Mouse (Mus musculus) embryonic facial prominence, embryonic 13.5 days (tissue): Measurements from ENCODE around the gene Crebl2. TPM values are rescaled to one million over a fixed set of nuclear protein-coding genes. Genes with fewer than 3 reads are reported as not detected.

ENCODE experiments used
- ATAC-seq: fragments of 200-750 bp; cut with Nextera tagmentation; 2 replicates; pipeline ENCODE4 v1.8.0; 2017; ENCODE audit warnings: low read depth; ENCODE audit not compliant: insufficient number of reproducible peaks, insufficient read depth, low FRiP score, low TSS enrichment
- H3K27ac ChIP-seq: fragments of 300-500 bp; sonication (generic); 2 replicates; pipeline ENCODE4 v1.5.1; 2015; ENCODE audit warnings: moderate library complexity, mild to moderate bottlenecking, inconsistent platforms
- H3K27me3 ChIP-seq: fragments of 300-500 bp; sonication (generic); 2 replicates; pipeline ENCODE4 v1.6.1; 2015; ENCODE audit warnings: mild to moderate bottlenecking, inconsistent platforms
- H3K36me3 ChIP-seq: fragments of 300-500 bp; sonication (generic); 2 replicates; pipeline ENCODE4 v1.6.1; 2015; ENCODE audit warnings: mild to moderate bottlenecking, inconsistent platforms
- H3K4me1 ChIP-seq: fragments of 300-500 bp; sonication (generic); 2 replicates; pipeline ENCODE4 v1.6.1; 2015; ENCODE audit warnings: inconsistent platforms
- H3K4me2 ChIP-seq: fragments of 300-500 bp; sonication (generic); 2 replicates; pipeline ENCODE4 v1.6.1; 2015; ENCODE audit warnings: moderate library complexity, mild to moderate bottlenecking, inconsistent platforms
- H3K4me3 ChIP-seq: fragments of 300-500 bp; sonication (generic); 2 replicates; pipeline ENCODE4 v1.5.1; 2015; ENCODE audit warnings: mild to moderate bottlenecking, inconsistent platforms
- H3K9ac ChIP-seq: fragments of 300-500 bp; sonication (generic); 2 replicates; pipeline ENCODE4 v1.6.1; 2015; ENCODE audit warnings: mild to moderate bottlenecking, inconsistent platforms
- H3K9me3 ChIP-seq: fragments of 300-500 bp; sonication (generic); 2 replicates; pipeline ENCODE4 v1.6.1; 2016; ENCODE audit warnings: inconsistent platforms
- WGBS: fragments of 180-500 bp; shearing (Covaris S2); methylation state at CpG from one replicate; pipeline ENCODE4 v1.1.7; 2015; ENCODE audit warnings: mixed read lengths; 5-methylcytosine and 5-hydroxymethylcytosine counted together
- polyA plus RNA-seq: library from polyadenylated mRNA; unstranded; fragments of >200 nt; fragmentation: Nextera tagmentation; extraction: Ambion mirVana; gene quantifications from 2 replicates; pipeline ENCODE4 v1.2.1, GENCODE M21; 2015

Gene Crebl2
- polyA plus RNA-seq, 1 experiment from 2014 or later: 3.2 TPM

DNA sequence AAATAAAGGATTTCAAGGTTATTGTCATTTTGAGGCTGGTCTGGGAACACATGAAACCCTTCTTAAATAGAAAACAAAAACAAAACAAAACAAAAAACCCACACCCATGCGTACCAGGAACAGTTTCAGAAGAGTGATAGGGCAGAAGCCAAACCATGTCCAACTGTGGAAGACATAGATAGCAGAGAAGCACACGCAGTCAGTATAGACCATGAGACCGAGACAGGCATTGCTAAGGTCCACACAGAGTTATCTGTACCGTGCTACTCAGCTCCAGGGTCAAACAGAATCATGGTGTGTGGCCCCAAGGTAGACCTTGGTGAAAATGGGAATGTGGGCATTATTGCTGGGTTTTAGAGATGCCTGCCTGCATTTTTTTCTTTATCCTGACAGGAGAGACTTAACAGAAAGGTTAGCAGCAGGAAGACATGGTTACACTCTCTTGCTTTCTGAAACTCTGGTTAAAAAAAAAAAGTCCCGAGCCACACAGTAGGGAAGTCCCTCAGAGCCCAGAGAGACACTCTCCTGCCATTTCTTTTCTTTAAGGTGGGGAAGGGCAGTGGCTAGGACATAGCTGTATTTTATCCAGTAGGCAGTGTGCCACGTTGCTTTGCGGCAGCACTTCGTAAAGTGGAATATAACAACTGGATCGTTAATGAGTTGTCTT lies 4.8 kb downstream of the Crebl2 start:
- 76% methylated on average over 9 of the region's 9 CpGs for WGBS
- H3K27ac ChIP-seq: no peak overlapping the region
- no peak overlapping the region for H3K4me2 ChIP-seq
- H3K9ac ChIP-seq: no peak overlapping the region
- no peaks in the 10 kb centered on the region for H3K27me3 ChIP-seq
- no peaks in the 10 kb centered on the region for H3K4me1 ChIP-seq
- H3K4me3 ChIP-seq: no peak overlapping the region
- no peak for ATAC-seq
- no peaks in the 10 kb centered on the region for H3K36me3 ChIP-seq
- H3K9me3 ChIP-seq: no peaks in the 10 kb centered on the region

DNA sequence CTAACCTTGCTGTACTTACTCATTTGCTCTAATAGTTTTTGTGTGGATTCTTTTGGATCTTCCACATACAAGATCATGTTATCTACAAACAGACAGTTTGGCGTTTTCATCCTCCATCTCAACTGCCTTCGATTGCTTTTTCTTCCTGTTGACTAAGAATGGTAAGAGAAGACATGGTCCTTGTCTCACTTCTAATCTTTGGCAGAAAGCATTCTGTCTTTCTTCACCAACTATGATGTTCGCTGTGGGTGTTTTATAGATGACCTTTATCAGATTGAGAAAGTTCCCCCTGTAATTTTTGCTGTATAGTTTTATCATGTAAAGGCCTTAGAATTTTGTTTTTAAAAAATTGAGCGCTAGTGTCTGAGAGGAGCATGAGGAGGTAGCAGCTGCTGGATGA lies 8.2 kb downstream of the Crebl2 start:
- H3K4me2 ChIP-seq: no peak overlapping the region
- H3K36me3 ChIP-seq: no peaks in the 10 kb centered on the region
- no peaks in the 10 kb centered on the region for H3K4me1 ChIP-seq
- no peaks in the 10 kb centered on the region for H3K9me3 ChIP-seq
- H3K27me3 ChIP-seq: no peaks in the 10 kb centered on the region
- H3K9ac ChIP-seq: no peak overlapping the region
- no peak for ATAC-seq
- no peak overlapping the region for H3K27ac ChIP-seq
- 87% methylated on average over 4 of the region's 4 CpGs for WGBS
- H3K4me3 ChIP-seq: no peak overlapping the region

DNA sequence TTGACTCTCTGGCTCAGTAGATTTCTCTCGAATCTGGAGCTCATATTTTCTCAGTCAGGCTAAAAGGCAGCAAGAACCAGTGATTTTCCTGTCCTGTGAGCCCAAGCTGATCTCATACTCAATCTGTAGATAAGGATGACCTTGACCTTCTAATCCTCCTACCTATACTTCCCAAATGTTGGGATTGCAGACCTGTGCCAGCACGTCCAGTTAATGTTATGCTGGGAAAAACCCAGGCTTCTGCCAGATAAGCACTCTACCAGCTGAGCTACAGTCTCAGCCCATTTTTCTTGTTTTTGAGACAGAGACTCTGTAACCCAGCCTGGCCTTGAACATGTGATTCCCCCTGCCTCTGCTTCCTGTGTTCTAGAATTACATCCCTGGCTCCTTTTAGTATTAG lies 10.4 kb downstream of the Crebl2 start:
- Histone ChIP-seq H3K27ac (no peak overlapping the region), H3K9me3 (no peaks in the 10 kb centered on the region), H3K36me3 (no peaks in the 10 kb centered on the region), H3K9ac (no peak overlapping the region), H3K27me3 (no peaks in the 10 kb centered on the region), H3K4me3 (no peak overlapping the region), H3K4me2 (no peak overlapping the region), H3K4me1 (no peaks in the 10 kb centered on the region)
- 76% methylated on average over 2 of the region's 2 CpGs for WGBS
- ATAC-seq: no peak

DNA sequence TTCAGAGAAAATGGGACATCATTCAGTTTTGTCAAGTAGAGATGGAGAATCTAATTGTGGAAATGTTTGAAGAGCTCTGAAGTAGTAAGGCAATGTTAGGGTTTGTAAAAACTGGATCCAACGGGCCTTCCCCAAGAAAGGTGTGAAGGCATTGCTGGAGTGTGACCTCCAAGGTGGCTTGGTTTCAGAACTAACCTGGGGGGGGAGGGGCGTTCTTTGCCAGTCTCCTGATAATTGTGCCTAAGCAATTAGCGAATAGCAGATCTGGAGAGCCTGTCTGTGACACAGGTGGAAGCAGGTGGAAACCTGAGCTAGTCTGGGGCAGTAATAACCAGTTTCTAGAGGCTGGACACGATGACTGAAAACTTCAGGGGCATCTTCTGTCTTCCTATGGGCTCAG lies 15.8 kb downstream of the Crebl2 start:
- WGBS: 72% methylated on average over 4 of the region's 4 CpGs

DNA sequence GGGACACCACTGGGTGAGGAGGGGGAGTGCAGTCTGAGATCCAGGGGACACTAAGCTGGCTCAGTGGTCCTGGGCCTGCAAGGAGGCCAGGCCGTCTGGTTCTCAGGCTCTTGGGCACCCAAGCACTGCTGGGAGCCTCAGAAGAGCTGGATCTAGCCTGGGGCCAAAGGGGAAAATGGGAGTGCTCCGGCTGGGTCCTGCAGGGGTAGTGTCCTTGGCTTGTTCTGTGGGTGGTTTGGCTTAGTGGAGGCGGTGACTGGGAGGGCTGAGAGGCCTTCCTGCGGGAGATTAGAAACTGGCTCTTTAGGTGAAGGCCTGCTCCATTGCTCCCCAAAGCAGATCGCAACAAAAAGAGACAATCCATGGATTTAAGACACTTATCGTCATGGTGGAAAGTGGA lies 16.4 kb downstream of the Crebl2 start:
- H3K4me3 ChIP-seq: no peak overlapping the region
- no peaks in the 10 kb centered on the region for H3K9me3 ChIP-seq
- no peak overlapping the region for H3K27ac ChIP-seq
- no peak overlapping the region for H3K9ac ChIP-seq
- H3K4me2 ChIP-seq: no peak overlapping the region
- H3K36me3 ChIP-seq: peaks cover 3% of the 10 kb centered on the region; the same call in 1 of the 2 replicates
- no peaks in the 10 kb centered on the region for H3K27me3 ChIP-seq
- WGBS: 76% methylated on average over 6 of the region's 6 CpGs
- no peak for ATAC-seq
- no peaks in the 10 kb centered on the region for H3K4me1 ChIP-seq

More for the DNA sequence above, 15.8 kb downstream of the Crebl2 start:
- Histone ChIP-seq H3K9me3 (no peaks in the 10 kb centered on the region), H3K4me2 (no peak overlapping the region), H3K4me1 (no peaks in the 10 kb centered on the region), H3K4me3 (no peak overlapping the region), H3K36me3 (peaks cover 3% of the 10 kb centered on the region; the same call in 1 of the 2 replicates), H3K27ac (no peak overlapping the region), H3K9ac (no peak overlapping the region), H3K27me3 (no peaks in the 10 kb centered on the region)
- no peak for ATAC-seq

DNA sequence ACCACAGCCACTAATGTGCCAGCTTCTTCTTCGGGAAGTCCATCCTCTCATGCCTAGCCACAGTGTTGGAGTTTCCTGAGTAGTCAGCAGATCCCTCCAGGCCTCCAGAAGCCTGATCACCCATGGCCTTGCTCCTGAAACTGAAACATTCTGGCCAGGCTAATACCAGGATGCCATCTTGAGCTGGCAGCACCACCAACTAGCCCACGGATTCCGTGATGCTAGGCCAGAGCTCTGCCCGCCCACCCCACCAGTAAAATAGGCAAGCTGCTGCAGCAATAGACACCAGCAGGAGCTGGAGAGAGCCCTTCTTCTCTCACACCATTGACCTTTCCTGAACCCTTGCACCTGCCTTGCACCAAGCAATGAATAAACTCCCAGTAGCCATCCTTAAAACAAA lies 17.6 kb downstream of the Crebl2 start:
- Histone ChIP-seq H3K36me3 (peaks cover 3% of the 10 kb centered on the region; the same call in 1 of the 2 replicates), H3K4me3 (no peak overlapping the region), H3K9me3 (no peaks in the 10 kb centered on the region), H3K27ac (no peak overlapping the region), H3K4me2 (no peak overlapping the region), H3K27me3 (no peaks in the 10 kb centered on the region), H3K9ac (no peak overlapping the region), H3K4me1 (no peaks in the 10 kb centered on the region)
- no peak for ATAC-seq
- 91% methylated on average over 4 of the region's 4 CpGs for WGBS

DNA sequence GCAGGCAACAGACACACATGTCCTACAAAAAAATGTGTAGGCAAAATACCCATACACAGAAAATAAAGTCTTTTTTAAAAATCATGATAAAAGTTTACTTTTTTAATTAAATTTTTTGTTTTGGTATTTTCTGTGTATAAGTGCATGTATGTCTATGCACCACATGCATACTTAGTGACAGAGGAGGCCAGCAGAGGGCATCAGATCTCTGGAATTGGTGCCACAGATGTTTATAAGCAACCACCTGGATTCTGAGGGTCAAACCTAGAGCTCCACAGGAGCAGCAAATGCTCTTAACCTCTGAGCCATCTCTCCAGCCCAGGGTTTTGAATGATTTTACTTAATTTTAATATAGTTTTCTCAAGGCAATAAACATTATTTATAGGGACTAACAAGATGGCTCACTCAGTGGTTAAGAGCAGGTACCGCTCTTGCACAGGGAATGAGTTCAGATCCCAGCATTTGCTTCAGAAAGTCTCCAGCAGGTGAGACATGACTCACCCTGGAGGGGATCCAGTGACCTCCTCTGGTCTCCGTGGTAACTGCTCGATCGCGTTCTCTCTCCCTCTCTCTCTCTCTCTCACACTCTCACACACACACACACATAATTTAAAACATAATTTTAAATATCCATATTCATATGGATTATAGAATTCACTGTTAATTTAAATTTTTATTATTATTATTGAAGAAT lies 18.4 kb downstream of the Crebl2 start:
- no peaks in the 10 kb centered on the region for H3K27me3 ChIP-seq
- peaks cover 3% of the 10 kb centered on the region; the same call in 1 of the 2 replicates for H3K36me3 ChIP-seq
- H3K4me1 ChIP-seq: no peaks in the 10 kb centered on the region
- no peaks in the 10 kb centered on the region for H3K9me3 ChIP-seq
- no peak for ATAC-seq
- H3K4me3 ChIP-seq: no peak overlapping the region
- no peak overlapping the region for H3K27ac ChIP-seq
- 84% methylated on average over 5 of the region's 5 CpGs for WGBS
- no peak overlapping the region for H3K4me2 ChIP-seq
- H3K9ac ChIP-seq: no peak overlapping the region

DNA sequence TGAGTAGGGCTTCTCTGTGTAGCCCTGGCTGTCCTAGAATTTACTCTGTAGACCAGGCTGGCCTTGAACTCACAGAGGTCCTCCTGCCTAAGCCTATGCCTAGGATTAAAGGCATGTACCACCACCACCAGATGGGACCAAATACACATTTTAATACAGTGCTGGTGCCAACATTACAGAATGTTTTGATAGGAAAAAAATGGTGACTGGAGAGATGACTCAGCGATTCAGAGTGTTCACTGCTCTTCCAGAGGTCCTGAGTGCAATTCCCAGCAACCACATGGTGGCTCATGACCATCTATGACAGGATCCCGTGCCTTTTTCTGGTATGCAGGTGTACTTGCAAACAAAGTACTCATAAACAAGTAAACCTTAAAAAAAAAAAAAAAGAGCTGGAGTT lies 19.5 kb downstream of the Crebl2 start:
- Histone ChIP-seq H3K36me3 (peaks cover 7% of the 10 kb centered on the region; the same call in 1 of the 2 replicates), H3K4me2 (no peak overlapping the region), H3K4me3 (no peak overlapping the region), H3K9me3 (no peaks in the 10 kb centered on the region), H3K4me1 (no peaks in the 10 kb centered on the region), H3K27me3 (no peaks in the 10 kb centered on the region), H3K9ac (no peak overlapping the region), H3K27ac (no peak overlapping the region)
- WGBS: 83% methylated on average over 2 of the region's 2 CpGs
- no peak for ATAC-seq

DNA sequence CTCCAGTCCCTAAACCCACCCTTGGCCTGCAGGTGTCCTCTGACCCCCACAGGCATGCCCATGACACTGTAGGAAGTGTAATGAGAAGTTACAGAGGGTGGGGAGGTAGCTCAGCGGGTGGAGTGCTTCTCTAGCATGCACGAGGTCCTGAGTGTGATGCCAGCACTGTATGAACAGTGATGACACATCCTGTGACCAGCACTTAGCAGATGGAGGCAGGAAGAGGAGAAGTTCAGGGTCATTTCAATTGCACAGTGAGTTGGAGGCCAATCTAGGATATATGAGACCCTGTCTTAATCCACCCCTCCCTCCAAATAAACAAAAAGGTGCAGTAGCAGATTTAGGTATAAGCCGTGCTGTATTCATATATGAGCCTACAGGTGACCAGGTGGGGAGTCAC lies 20.0 kb downstream of the Crebl2 start:
- no peak overlapping the region for H3K9ac ChIP-seq
- H3K4me3 ChIP-seq: no peak overlapping the region
- H3K9me3 ChIP-seq: no peaks in the 10 kb centered on the region
- no peak overlapping the region for H3K4me2 ChIP-seq
- H3K36me3 ChIP-seq: peaks cover 7% of the 10 kb centered on the region; the same call in 1 of the 2 replicates
- no peaks in the 10 kb centered on the region for H3K4me1 ChIP-seq
- H3K27me3 ChIP-seq: no peaks in the 10 kb centered on the region
- no peak for ATAC-seq
- 71% methylated on average over 3 of the region's 3 CpGs for WGBS
- no peak overlapping the region for H3K27ac ChIP-seq

DNA sequence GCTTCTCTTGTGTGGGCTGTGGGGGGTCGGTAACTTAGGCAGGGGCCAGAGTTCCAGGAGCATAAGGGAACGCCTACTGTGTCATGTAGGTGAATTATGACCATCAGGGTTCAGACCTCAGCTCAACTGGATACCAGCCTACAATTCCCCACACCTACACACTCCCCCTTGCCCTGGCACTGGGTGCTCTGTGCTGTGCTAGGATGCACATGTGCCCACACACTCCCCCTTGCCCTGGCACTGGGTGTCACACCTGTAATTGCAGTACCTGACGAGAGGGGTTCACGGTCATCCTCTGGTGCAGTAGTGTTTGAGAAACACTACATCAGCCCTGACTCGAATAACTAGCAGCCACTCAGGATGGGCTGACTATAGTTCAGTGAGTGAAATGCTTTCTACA lies 24.8 kb downstream of the Crebl2 start:
- peaks cover 6% of the 10 kb centered on the region; the same call in 1 of the 2 replicates for H3K36me3 ChIP-seq
- H3K27ac ChIP-seq: no peak overlapping the region
- no peaks in the 10 kb centered on the region for H3K9me3 ChIP-seq
- H3K4me1 ChIP-seq: no peaks in the 10 kb centered on the region
- WGBS: 87% methylated on average over 5 of the region's 5 CpGs
- H3K27me3 ChIP-seq: no peaks in the 10 kb centered on the region
- H3K9ac ChIP-seq: no peak overlapping the region
- H3K4me3 ChIP-seq: no peak overlapping the region
- no peak overlapping the region for H3K4me2 ChIP-seq
- no peak for ATAC-seq

DNA sequence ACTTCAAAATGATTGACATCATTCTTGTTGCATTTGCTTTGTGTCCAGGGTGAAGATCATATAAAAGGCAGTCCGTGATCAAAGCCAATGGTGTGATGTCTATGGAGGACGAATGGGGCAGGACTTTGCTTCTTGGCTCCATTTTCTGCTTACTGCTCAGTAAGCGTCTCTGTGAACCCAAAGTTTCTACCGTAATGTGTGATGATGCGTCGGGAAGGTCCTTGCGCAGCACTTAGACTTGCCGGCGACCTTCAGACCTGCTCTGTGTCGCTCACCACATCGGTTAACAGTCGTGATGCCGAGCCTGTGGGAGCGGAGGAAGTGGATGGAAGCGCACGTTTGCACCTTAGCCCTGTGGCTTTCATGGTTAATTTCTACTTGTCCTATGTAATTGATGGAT lies 26.0 kb downstream of the Crebl2 start:
- Histone ChIP-seq H3K4me1 (no peaks in the 10 kb centered on the region), H3K9me3 (no peaks in the 10 kb centered on the region), H3K27ac (no peak overlapping the region), H3K36me3 (0 out of 2 replicates have a peak, but pooled peaks cover 4% of the 10 kb centered on the region), H3K27me3 (no peaks in the 10 kb centered on the region), H3K9ac (no peak overlapping the region), H3K4me2 (no peak overlapping the region), H3K4me3 (no peak overlapping the region)
- no peak for ATAC-seq
- 90% methylated on average over 16 of the region's 16 CpGs for WGBS

DNA sequence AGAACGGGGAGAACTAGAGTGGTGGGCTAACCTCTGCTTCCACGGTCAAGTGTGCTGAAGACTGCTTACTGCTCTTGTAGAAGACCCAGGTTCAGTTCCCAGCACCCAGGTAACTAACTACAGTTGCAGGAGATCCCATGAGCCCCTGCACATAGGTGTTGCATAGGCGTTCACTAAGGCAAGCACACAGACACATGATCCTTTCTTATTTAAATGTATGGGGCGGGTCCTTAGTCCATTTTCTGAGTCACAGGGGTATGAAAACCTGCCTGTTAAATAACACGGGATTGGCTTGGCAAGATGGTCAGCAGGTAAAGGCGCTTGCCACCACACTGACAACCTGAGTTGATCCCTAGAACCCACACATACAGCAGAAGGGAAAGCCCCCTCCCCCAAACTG lies 29.1 kb downstream of the Crebl2 start:
- no peak overlapping the region for H3K4me3 ChIP-seq

More for the DNA sequence above, 29.1 kb downstream of the Crebl2 start:
- no peak overlapping the region for H3K4me2 ChIP-seq
- 0 out of 2 replicates have a peak, but pooled peaks cover 2% of the 10 kb centered on the region for H3K36me3 ChIP-seq
- no peak overlapping the region for H3K27ac ChIP-seq
- H3K4me1 ChIP-seq: peaks cover 11% of the 10 kb centered on the region
- H3K9me3 ChIP-seq: no peaks in the 10 kb centered on the region
- WGBS: 90% methylated on average over 6 of the region's 6 CpGs
- ATAC-seq: no peak
- H3K9ac ChIP-seq: no peak overlapping the region
- no peaks in the 10 kb centered on the region for H3K27me3 ChIP-seq
